Mouse (Mus musculus) frontal cortex, postnatal 36 days (tissue): ENCODE data around the gene Gm12185.
"Not testable (repeated sequence)": the region's sequence is repeated elsewhere in the genome, so short reads cannot be mapped to it uniquely, and the experiment has no call there.

ENCODE experiments used
- DNase-seq, 2 experiments: peaks; one replicate each; pipeline ENCODE4 v3.0.0; 2022; ENCODE audit warnings: low spot score in 2 of 2

Gm12185 gene

DNA sequence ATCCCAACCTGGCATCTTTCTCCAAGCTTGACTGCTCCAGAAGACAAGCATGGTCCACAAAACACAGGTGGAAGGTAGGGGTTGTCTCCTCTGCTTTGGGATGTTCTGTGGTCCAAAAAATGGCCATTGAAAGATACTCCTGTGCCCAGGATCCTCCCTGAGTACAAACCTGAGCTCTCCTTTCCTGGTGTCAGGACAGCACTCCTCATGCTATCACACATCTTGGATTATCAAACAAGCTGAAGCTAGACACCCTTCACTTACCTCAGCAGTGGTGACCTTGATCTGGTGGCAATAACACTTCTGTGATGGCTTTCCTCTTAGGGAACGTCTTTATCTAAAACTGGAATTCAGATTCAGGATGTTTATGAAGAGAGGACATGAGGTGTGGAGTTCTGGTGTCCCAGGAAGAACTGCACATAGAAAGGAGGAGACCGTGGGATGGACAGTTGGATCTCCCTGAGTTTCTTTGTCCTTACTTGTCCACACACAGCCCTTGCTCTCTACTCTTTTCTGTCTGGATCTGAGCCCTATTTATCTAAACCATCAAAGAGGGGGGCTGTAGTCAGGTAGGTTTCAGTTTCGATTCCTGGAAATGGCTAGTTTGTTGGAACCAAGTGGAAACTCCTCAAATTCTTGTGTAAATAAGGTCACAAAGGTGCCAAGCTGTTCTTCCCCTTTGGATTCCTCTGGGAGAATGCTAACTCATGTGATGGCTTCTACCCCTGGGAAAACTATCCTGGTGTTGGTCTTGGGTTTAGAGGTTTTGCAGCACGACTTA, at the start of gene Gm12185:
Gm12185 (minus strand) TSS at position 487 of the 781 bp plus-strand sequence.
- not testable (repeated sequence) for DNase-seq

DNA sequence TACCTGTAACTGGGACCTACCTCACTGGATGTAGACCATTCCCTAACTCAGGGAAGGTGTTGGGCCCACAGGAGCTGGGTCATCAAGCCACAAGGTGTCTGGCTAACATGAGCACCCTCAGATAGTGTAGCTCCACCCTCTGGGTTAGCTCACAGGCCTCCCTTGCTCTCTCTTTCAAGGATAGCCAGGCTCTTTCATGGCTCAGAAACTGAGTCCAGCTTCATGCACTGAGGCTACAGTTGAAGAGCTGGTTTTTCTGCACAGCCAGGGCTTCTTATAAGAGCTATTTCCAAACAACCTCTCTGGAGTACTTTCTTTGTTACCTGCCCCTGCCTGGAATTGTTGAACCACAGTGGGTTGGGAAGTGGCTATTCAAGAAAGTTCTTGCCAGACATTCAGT, 20.0 kb upstream of the Gm12185 start:
- DNase-seq, result not testable (repeated sequence)

DNA sequence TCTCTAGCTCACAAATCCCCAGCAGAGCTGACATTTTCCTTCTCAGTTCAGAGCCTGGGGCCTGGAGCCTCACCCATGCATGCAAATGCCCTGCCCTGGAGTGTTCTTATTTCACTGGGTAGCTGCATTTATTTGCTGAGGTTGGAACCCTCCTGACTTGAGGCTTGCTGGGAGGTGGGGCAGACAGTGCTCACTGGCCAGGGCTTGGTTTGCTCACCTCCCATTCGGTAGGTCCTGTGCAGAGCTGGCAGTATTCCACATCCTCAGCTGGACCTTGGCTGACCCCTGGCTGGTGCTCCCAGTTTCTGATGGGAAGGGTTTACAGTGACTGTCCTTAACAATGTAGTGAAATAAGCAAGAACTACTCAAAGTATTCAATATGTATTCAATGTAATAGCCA, 14.8 kb upstream of the Gm12185 start:
- not testable (repeated sequence) for DNase-seq

DNA sequence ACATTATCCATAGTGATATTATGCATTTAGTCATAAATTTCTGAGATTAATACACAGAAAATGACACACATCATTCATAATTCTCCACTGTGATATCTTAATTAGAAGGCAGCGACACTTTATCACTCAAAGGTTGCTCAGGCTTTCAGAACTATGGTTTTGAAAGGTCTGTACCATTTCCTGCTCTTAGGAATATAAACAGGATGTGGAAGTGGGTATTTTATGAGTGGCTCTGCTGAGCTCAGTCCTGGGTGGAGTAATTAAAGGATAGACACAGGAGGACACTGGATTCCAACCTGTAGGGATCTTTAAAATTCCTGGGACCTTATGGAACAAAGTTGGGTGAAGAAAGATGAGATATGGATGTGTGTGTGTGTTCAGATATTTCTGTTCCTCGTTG, 14.3 kb upstream of the Gm12185 start:
- DNase-seq, result not testable (repeated sequence)

DNA sequence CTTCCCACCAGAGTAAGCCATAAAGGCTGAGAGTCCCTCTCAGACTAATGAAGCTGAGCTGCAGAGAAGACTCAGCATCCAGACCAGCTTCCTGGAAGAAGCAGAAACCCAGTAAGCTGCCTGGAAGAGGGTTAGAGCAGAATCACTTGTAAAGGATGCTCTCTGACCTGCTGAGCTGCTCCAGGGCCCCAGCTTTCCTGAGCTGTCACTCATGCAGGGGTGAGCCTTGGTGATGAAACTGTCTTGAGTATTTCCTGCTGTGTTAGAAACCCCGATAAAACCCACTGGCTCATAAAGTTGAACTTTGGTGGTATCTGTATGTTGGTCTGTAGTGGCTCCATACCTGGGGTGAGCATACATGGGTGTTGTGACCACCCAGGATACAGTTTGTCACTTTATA, 8.4 kb upstream of the Gm12185 start:
- DNase-seq, result not testable (repeated sequence)

DNA sequence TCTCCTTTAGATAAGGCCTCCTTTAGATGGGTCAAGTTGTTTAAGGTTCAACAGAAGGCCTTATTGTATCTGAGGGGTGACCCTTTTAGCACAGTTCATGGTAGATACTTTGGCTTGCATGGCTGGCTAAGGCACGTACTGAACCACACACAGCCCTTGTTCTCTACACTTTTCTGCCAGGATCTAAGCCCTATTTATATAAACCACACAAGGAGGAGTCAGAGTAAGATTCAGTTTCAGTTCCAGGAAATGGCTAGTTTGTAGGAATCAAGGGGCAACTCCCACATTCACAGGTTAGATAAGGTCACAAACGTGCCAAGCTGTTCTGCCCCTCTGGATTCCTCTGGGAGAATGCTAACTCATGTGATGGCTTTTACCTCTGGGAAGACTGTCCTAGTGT, 2.0 kb upstream of the Gm12185 start, which contains the start of gene Tgtp1:
Tgtp1 (minus strand) TSS at position 155 of the 400 bp plus-strand sequence.
- not testable (repeated sequence) for DNase-seq

DNA sequence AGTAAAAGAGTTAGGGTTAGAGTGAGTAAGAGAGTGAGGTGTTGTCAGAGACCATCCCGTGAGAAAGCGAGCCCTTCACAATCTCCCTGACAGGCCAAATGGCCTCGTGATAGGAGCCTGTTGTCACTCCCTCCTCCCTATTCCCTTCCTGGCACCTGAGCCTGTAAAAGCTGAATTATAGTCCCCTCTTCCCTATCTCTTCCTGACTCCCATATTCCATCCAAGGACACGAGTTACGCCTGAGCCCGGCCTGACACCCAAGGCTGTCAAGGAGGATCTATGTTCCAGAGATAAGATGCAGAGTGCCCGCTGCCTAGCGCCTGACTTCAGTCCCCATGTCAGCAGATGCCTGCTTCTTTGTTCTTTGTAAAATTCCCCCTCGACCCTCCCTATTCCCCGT, 1.3 kb upstream of the Gm12185 start:
- DNase-seq, result not testable (repeated sequence)

DNA sequence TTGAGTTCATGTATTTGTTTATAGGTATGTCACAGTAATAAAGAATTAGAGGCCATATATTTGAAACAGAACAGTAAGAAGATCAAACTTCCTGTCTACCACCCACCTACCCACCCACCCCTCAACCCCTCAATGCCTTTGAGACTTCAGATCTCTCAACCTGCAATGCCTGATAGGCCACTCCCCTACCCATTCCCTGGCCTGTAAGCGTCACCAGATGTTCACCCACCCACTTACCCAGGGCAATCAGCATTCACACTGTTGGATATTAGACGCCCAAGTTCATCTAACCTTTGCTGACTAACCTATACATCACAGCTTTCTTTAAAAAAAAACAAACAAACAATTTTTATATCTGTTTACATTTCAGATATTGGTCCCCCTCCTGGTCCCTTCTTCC, 2.0 kb downstream of the Gm12185 start:
- not testable (repeated sequence) for DNase-seq

DNA sequence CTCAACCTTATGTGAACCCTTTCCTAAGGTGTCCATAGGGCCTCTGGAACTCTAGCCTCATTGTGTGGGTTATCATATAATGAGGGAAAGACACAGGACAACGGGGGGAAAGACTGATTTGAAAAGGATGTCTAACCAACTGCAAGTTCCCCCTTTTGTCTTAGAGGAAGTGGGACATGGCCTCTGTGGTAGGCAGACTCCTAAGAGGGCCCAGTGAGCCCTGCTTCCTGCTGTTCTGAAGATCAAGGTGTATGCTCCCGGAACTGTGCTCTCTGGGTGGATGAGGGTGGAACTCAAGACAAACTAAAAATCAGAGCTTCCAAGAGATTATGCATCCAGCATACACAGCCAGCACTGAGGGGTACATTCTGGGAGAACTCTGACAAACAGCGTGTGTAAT, 3.8 kb downstream of the Gm12185 start:
- DNase-seq, result not testable (repeated sequence)

DNA sequence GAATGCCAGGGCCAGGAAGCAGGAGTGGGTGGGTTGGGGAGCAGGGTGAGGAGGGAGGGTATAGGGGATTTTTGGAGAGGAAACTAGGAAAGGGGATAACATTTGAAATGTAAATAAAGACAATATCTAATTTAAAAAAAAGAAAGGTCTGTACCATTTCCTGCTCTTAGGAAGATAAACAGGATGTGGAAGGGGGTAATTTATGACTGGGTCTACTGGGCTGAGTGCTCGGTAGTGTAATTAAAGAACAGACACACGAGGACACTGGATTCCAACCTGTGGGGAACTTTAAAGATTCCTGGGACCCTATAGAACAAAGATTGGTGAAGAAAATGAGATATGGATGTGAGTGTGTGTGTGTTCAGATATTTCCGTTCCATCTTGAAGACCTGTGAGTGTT, 9.2 kb downstream of the Gm12185 start:
- not testable (repeated sequence) for DNase-seq

DNA sequence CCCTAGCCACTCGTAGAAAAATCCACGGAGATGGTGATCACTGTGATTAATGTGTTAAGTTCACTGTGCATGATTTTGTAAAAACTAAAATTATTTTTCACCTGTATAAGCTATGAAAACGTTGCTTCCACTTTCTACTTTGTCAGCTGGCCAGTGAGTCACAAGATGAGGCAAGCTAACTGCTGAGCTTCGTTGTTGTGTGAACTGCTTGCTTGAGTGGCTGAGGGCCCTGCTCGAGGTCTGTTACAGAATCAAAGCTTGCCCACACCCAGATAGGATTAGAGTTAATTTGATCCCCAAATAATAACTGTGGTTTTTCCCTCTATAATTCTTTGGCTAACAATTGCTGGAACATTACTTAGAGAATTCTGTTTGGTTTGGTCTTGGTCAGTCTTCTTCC, 12.0 kb downstream of the Gm12185 start:
- DNase-seq, result not testable (repeated sequence)

DNA sequence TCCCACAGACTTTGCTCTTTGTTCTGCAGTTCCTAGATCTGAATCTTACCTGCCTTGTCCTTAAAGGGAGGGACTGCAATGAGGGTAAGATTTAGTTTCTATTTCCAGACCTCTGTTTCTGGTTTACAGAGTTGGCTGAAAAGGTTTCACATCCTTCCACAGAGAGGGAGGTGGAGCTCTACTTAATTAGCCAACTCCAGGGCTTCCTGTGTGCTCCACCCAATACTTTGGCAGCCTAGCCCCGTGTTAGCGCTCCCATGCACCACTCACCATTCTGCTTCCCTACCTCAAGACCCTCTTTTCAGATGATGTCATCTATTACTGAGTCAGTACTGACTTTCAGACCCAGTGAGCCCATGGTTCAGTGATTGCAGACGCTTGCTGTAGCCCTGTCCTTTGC, 12.8 kb downstream of the Gm12185 start, which contains the start of gene 9930111J21Rik1:
9930111J21Rik1 (minus strand) TSS at position 148 of the 400 bp plus-strand sequence.
- not testable (repeated sequence) for DNase-seq

DNA sequence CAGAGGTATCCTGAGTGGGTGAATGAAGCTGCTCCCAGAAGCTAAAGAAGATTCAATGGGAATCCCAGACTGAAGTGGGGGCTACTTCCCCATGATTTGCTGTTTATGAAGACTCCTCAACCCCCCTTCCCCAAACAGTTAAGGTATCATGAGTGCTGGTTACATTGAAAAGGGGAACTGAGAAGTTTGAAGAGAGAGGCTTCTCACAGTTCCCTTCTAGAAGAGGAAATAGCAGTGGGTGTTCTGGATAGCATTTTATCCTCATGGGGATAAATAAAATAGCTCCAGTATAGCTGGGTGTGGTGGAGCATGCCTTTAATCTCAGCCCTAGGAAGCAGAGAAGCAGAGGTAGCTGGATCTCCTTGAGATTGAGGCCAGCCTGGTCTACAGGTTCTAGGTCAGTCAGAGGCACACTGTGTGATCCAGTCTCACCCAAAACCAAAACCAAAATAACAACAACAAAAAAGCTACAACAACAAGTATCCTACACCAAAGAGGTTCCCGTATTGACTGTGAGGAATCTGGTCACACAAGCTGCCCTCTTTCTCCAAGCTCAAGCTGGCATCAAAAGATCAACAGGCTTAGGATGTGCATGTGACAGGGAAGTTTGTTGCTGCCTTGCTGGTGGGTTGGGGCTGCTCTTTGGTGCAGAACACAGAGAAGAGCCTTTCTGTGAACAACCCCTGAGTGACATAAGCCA, 13.6 kb downstream of the Gm12185 start, which contains the start of gene Olfr56:
Olfr56 (plus strand) TSS at position 650 of the 700 bp plus-strand sequence.
- not testable (repeated sequence) for DNase-seq

DNA sequence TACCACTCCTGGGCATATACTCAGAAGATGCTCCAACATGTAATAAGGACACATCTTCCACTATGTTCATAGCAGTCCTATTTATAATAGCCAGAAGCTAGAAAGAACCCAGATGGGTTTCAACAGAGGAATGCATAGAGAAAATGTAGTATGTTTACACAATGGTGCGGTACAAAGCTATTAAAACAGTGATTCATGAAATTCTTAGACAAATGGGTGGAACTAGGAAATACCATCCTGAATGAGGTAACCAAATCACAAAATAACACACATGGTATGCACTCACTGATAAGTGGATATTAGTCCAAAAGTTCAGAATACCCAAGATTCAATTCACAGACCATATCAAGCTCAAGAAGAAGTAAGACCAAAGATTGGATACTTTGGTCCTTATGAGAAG, 17.3 kb downstream of the Gm12185 start:
- not testable (repeated sequence) for DNase-seq

DNA sequence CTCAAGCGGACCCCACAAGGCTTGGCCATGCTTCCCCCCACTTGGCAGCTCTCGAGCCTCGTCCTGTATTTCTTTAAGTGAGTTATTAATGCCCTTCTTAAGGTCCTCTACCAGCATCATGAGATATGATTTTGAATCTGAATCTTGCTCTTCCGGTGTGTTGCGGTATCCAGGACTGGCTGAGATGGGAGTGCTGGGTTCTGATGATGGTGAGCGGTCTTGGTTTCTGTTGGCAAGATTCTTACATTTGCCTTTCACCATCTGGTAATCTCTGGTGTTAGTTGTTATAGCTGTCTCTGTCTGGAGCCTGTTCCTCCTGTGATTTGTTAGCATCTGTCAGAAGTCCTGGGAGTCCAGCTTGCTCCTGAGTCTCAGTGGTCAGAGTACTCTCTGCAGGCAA, 45.9 kb downstream of the Gm12185 start, which contains the start of gene Psme2b:
Psme2b (minus strand) TSS at position 101 of the 400 bp plus-strand sequence.
- not testable (repeated sequence) for DNase-seq

DNA sequence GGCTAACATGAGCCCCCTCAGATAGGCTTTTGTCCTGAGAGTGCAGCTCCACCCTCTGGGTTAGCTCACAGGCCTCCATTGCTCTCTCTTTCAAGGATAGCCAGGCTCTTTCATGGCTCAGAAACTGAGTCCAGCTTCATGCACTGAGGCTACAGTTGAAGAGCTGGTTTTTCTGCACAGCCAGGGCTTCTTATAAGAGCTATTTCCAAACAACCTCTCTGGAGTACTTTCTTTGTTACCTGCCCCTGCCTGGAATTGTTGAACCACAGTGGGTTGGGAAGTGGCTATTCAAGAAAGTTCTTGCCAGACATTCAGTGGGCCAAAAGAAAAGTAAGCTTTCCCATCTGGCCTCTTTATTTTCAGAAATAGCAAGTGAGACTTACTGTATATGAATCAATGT, 52.7 kb downstream of the Gm12185 start:
- DNase-seq, result not testable (repeated sequence)

DNA sequence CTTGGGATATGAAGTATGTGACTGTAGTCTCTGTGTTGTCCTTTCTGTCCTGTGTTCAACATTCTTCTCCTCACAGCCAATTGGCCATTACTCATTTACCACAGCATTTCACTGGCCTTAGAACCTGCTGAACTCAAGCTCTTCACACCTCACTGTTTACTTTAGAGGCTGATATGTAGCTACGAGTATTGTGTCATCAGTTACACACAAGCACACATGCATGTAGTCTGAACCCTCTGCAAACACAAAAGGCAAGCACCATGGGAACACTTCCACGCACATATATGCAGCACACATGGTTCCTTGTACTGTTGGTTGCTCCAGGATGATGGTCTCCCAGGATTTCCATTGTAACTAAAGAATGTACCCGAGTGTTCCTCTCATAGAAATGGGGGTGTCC, 56.7 kb downstream of the Gm12185 start:
- not testable (repeated sequence) for DNase-seq

DNA sequence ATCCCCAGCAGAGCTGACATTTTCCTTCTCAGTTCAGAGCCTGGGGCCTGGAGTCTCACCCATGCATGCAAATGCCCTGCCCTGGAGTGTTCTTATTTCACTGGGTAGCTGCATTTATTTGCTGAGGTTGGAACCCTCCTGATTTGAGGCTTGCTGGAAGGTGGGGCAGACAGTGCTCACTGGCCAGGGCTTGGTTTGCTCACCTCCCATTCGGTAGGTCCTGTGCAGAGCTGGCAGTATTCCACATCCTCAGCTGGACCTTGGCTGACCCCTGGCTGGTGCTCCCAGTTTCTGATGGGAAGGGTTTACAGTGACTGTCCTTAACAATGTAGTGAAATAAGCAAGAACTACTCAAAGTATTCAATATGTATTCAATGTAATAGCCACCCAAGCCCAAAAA, 58.1 kb downstream of the Gm12185 start:
- not testable (repeated sequence) for DNase-seq

DNA sequence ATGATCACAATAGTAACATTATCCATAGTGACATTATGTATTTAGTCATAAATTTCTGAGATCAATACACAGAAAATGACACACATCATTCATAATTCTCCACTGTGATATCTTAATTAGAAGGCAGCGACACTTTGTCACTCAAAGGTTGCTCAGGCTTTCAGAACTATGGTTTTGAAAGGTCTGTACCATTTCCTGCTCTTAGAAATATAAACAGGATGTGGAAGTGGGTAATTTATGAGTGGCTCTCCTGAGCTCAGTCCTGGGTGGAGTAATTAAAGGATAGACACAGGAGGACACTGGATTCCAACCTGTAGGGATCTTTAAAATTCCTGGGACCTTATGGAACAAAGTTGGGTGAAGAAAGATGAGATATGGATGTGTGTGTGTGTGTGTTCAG, 58.6 kb downstream of the Gm12185 start:
- DNase-seq, result not testable (repeated sequence)

DNA sequence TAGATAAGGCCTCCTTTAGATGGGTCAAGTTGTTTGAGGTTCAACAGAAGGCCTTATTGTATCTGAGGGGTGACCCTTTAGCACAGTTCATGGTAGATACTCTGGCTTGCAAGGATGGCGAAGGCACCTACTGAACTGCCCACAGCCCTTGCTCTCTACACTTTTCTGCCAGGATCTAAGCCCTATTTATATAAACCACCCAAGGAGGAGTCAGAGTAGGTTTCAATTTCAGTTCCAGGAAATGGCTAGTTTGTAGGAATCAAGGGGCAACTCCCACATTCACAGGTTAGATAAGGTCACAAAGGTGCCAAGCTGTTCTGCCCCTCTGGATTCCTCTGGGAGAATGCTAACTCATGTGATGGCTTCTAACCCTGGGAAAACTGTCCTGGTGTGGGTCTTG, 64.0 kb downstream of the Gm12185 start:
- DNase-seq, result not testable (repeated sequence)

DNA sequence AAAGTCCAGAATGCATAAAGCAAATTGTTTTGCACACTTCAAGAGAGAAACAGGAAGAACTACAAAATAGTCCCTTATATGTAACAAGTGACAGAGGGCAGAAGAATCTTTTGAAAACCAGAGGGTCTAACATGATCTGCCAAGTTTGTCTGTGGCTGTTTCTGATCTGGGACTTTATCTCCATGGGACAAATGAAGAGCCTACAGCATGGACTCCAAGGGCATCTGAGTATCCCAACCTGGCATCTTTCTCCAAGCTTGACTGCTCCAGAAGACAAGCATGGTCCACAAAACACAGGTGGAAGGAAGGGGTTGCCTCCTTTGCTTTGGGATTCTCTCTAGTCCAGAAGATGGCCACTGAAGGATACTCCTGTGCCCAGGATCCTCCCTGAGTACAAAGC, 65.6 kb downstream of the Gm12185 start:
- DNase-seq, result not testable (repeated sequence)

DNA sequence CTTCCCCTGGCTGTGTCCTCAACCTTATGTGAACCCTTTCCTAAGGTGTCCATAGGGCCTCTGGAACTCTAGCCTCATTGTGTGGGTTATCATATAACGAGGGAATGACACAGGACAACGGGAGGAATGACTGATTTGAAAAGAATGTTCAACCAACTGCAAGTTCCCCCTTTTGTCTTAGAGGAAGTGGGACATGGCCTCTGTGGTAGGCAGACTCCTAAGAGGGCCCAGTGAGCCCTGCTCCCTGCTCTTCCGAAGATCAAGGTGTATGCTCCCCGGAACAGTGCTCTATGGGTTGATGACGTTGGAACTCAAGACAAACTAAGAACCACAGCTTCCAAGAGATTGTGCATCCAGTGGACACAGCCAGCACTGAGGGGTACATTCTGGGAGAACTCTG, 68.2 kb downstream of the Gm12185 start:
- DNase-seq, result not testable (repeated sequence)
